Mouse (Mus musculus): ENCODE results near the gene Ccdc73.

- TF ChIP-seq UBTF (IDR thresholded peaks at IDR 0.05; ENCODE audit: low read depth, low read length) (no peak), CTCF (conservative IDR thresholded peaks at IDR 0.05 in 1 of 2, IDR thresholded peaks at IDR 0.05 in 1 of 2; ENCODE audit: low read depth in 2 of 2, low read length in 2 of 2) (no peak), JUND (conservative IDR thresholded peaks at IDR 0.05; ENCODE audit: low read depth, low read length) (no peak), TCF12 (IDR thresholded peaks at IDR 0.05; ENCODE audit: low read depth, low read length) (no peak), EP300 (IDR thresholded peaks at IDR 0.05; ENCODE audit: low read length) (no peak)
Measured at GRCm38 (mm10) chr2:104878794-104879193, 11.2 kb downstream of the Ccdc73 start.

All from CH12.LX (cell line).